Mouse (Mus musculus): ENCODE results near the gene Ank2. TPM values are rescaled to one million over a fixed set of nuclear protein-coding genes. Genes with fewer than 3 reads are reported as not detected.

Gene Ank2
- polyA plus RNA-seq, 1 experiment from 2014 or later: 47.1 TPM

DNA sequence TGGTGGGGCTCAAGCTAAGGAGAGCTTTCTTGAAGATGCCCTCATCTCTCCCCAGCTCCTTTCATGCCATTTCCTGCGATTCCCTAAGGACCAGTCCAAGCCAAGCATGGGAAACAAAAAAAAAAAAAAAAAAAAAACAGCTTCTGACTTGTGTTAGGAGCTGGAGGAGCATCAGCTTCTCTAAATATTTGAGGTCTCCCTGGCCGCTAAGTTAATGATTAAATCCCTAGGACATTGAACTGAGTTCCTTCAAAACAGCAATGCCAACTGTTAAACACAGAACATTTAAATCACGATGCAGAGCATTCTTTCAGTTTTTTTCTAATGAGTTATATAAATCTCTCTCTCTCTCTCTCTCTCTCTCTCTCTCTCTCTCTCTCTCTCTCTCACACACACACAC lies 345.3 kb downstream of the Ank2 start:
- H3K36me3 ChIP-seq: no peaks in the 10 kb centered on the region
- H3K9me3 ChIP-seq: no peaks in the 10 kb centered on the region
- no peaks in the 10 kb centered on the region for H3K27me3 ChIP-seq
- no peak for ATAC-seq (ENCODE audit: insufficient number of reproducible peaks, insufficient read depth, low FRiP score, low TSS enrichment)
- WGBS: 90% methylated on average over 3 of the region's 3 CpGs
- H3K4me1 ChIP-seq: no peaks in the 10 kb centered on the region
- H3K4me2 ChIP-seq (replicated peaks): no peak overlapping the region
- no peak overlapping the region for H3K27ac ChIP-seq
- H3K9ac ChIP-seq: no peak overlapping the region
- no peak overlapping the region for H3K4me3 ChIP-seq

DNA sequence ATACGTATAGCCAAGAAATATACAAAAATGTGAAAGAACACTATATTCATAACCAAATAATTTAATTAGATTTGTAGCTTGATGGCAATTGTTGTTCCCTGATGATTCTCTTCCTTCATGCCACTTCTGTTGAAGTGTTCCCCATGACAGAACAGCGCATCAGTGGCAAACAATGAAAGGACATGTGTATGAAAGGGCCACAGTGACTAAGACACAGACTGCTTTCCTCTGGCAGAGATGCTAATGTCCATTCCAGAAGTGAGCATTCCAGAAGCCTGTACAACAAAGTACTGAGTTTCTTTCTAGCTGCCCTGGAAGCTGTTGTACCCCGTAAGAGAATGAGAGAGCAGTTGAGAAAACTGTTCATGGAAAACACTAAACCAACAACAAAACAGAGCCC lies 345.7 kb downstream of the Ank2 start:
- H3K9ac ChIP-seq: no peak overlapping the region
- H3K36me3 ChIP-seq: no peaks in the 10 kb centered on the region
- H3K4me2 ChIP-seq (replicated peaks): no peak overlapping the region
- H3K4me3 ChIP-seq: no peak overlapping the region
- ATAC-seq (ENCODE audit: insufficient number of reproducible peaks, insufficient read depth, low FRiP score, low TSS enrichment): no peak
- H3K27me3 ChIP-seq: no peaks in the 10 kb centered on the region
- no peaks in the 10 kb centered on the region for H3K4me1 ChIP-seq
- H3K9me3 ChIP-seq: no peaks in the 10 kb centered on the region
- no peak overlapping the region for H3K27ac ChIP-seq
- WGBS: 93% methylated on average over 3 of the region's 3 CpGs

DNA sequence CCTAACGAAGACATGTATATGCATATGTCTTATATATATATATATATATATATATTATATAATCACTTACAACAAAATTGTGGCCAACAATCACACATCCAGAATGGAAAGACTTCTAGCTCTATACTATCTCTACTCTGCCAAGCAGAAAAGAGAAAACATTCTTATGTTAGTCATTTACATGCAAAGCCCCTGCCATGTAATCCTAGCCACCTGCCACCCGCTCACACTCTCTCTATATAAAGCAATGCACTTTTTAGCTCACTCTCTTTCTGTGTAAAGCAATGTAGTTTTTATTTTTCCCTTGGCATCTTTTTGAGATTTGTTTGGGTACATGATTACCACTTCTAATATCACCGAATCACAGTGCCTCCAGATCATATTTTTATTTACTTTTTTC lies 350.5 kb downstream of the Ank2 start:
- no peak for ATAC-seq (ENCODE audit: insufficient number of reproducible peaks, insufficient read depth, low FRiP score, low TSS enrichment)
- no peak overlapping the region for H3K4me2 ChIP-seq (replicated peaks)
- no peaks in the 10 kb centered on the region for H3K27me3 ChIP-seq
- no peak overlapping the region for H3K9ac ChIP-seq
- H3K36me3 ChIP-seq: no peaks in the 10 kb centered on the region
- no peaks in the 10 kb centered on the region for H3K4me1 ChIP-seq
- H3K9me3 ChIP-seq: no peaks in the 10 kb centered on the region
- no peak overlapping the region for H3K27ac ChIP-seq
- no peak overlapping the region for H3K4me3 ChIP-seq
- WGBS: 88% methylated on average over 3 of the region's 3 CpGs

DNA sequence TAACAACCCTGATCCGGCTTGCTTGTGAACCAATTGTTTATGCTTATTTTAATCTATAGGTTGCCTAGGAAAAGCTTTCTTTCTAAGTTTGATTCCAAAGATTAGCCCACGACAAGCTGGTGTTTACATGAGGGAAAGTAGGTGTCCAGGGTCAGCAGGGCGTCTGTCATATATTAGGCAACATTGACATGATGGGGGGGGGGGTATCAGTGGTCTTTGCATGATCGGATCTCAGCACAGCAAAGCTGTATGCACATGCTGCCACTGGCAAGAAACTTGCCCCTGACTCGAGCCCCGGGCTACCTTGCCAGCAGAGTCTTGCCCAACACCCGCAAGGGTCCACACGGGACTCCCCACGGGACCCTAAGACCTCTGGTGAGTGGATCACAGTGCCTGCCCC lies 358.6 kb downstream of the Ank2 start:
- no peaks in the 10 kb centered on the region for H3K36me3 ChIP-seq
- WGBS: 82% methylated on average over 9 of the region's 9 CpGs
- no peak overlapping the region for H3K4me2 ChIP-seq (replicated peaks)
- no peak for ATAC-seq (ENCODE audit: insufficient number of reproducible peaks, insufficient read depth, low FRiP score, low TSS enrichment)
- no peak overlapping the region for H3K9ac ChIP-seq
- no peak overlapping the region for H3K4me3 ChIP-seq
- H3K27me3 ChIP-seq: no peaks in the 10 kb centered on the region
- no peaks in the 10 kb centered on the region for H3K4me1 ChIP-seq
- no peaks in the 10 kb centered on the region for H3K9me3 ChIP-seq
- no peak overlapping the region for H3K27ac ChIP-seq

DNA sequence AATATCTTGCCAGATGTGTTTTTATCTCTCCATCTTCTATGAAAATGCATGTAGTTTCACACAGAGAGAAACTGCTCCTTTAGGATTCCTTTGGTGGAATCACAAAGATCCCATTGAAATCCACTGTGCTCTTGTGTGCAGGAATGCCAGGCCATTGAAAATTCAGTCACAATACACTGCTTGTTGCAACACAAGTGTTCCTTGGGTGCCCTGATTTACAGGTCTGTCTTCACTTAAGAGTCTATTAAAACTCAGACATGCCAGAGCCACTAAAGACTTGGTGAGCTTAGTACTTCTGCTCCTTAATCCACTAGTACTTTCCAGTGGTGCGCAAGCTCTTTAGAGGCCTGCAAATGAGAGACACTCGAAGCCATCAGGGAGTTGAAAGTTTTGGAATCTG lies 359.5 kb downstream of the Ank2 start:
- WGBS: 65% methylated on average over 2 of the region's 2 CpGs
- Histone ChIP-seq H3K27ac (no peak overlapping the region), H3K9ac (no peak overlapping the region), H3K4me3 (no peak overlapping the region), H3K4me2 (replicated peaks) (no peak overlapping the region), H3K4me1 (no peaks in the 10 kb centered on the region), H3K27me3 (no peaks in the 10 kb centered on the region), H3K36me3 (no peaks in the 10 kb centered on the region), H3K9me3 (no peaks in the 10 kb centered on the region)
- no peak for ATAC-seq (ENCODE audit: insufficient number of reproducible peaks, insufficient read depth, low FRiP score, low TSS enrichment)

DNA sequence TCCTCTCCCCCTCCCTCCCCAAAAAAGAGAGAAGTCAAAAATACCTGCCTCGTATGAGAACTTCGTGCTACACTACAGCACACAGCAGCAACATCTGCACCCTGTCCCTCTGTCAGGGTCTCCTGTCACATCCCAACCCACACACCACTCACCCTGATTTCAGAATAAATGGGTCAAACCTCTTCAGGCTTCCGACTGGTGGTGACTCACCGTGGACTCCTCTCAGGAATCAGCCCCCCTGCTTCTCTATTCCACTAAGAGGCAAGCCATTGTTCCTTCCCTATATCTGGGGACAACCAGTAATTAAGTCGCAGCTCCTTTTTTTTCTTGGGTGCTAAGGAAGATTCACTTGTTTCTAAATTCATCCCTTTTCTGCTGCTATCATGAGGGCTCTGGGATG lies 361.6 kb downstream of the Ank2 start:
- Histone ChIP-seq H3K36me3 (no peaks in the 10 kb centered on the region), H3K27me3 (no peaks in the 10 kb centered on the region), H3K4me1 (no peaks in the 10 kb centered on the region), H3K9me3 (no peaks in the 10 kb centered on the region), H3K4me2 (replicated peaks) (no peak overlapping the region), H3K9ac (no peak overlapping the region), H3K27ac (no peak overlapping the region), H3K4me3 (no peak overlapping the region)
- WGBS: 65% methylated on average over 5 of the region's 5 CpGs
- no peak for ATAC-seq (ENCODE audit: insufficient number of reproducible peaks, insufficient read depth, low FRiP score, low TSS enrichment)

DNA sequence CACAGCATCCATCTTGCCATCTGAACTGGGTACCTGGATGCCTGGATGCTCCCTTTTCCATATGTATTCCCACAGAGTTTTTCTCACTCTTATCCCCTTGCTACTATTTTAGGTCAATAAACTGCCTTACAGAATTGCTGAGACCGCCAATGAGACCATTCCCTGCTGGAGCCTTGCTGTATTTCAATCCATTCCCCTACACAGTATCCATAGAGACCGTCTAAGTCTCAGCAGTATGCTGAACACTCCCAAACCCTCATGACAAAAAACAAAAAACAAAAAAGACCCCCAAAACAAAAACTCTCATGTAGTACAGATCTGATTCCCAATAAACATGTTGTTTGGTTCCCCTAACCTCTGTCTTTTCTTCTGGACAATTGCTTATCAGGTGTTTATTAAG lies 365.1 kb downstream of the Ank2 start:
- Histone ChIP-seq H3K4me2 (replicated peaks) (no peak overlapping the region), H3K27ac (no peak overlapping the region), H3K36me3 (no peaks in the 10 kb centered on the region), H3K27me3 (no peaks in the 10 kb centered on the region), H3K4me3 (no peak overlapping the region), H3K9ac (no peak overlapping the region), H3K9me3 (no peaks in the 10 kb centered on the region), H3K4me1 (no peaks in the 10 kb centered on the region)
- ATAC-seq (ENCODE audit: insufficient number of reproducible peaks, insufficient read depth, low FRiP score, low TSS enrichment): no peak
- 65% methylated on average over 2 of the region's 2 CpGs for WGBS

DNA sequence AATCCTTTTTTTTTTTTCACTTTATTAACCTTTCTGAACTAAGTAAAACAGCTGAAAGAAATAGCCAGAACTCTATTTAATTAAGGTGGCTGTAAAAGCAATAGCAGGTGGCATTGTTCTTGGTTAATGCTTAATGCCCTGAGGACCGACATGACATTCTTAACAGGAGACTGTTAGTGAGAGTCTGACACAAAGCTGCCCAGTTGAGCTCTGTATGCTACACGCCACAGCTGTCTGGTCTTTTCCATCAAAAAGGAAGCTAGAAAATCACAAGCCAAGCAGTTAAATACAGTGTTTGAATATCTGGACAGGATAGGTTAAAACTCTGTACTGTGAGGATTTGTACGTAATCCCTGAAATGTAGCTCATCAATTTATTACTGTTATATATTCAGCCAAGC lies 368.1 kb downstream of the Ank2 start:
- H3K4me1 ChIP-seq: no peaks in the 10 kb centered on the region
- H3K4me3 ChIP-seq: no peak overlapping the region
- ATAC-seq (ENCODE audit: insufficient number of reproducible peaks, insufficient read depth, low FRiP score, low TSS enrichment): 0 out of 2 replicates have a peak, but pooled peaks have one; percentile 10
- no peaks in the 10 kb centered on the region for H3K27me3 ChIP-seq
- WGBS: 42% methylated on average over 3 of the region's 3 CpGs
- H3K9me3 ChIP-seq: no peaks in the 10 kb centered on the region
- no peak overlapping the region for H3K27ac ChIP-seq
- no peak overlapping the region for H3K9ac ChIP-seq
- no peak overlapping the region for H3K4me2 ChIP-seq (replicated peaks)
- no peaks in the 10 kb centered on the region for H3K36me3 ChIP-seq

DNA sequence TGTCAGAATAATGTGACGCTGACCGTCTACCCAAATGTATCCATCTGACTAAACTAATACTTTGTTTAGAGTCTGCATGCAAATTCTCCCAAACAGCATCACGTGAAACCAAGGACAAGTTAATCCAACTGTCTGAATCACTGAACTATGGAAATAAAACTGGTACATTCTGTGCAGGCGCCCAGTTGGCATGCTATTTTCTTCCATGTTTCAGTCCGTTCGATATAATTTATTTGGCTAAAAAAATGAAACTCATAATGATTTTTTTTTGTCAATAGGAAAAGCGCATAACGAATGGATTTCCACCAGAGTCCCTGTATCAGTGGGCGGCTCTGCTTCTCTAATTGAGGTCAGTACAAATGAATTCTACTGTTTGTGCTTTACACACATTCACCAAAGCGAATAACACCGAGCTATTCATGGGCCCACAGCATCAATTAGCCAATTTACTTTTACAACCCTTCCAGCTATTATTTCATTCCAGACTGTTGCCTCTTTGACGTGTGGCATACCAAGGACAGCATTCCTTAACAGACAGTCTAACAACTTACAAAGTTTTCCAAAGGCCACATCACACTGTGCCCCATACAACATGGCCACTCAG lies 368.9 kb downstream of the Ank2 start:
- Histone ChIP-seq H3K4me3 (no peak overlapping the region), H3K27ac (no peak overlapping the region), H3K9me3 (no peaks in the 10 kb centered on the region), H3K4me2 (replicated peaks) (no peak overlapping the region), H3K36me3 (no peaks in the 10 kb centered on the region), H3K9ac (no peak overlapping the region), H3K4me1 (no peaks in the 10 kb centered on the region), H3K27me3 (no peaks in the 10 kb centered on the region)
- ATAC-seq (ENCODE audit: insufficient number of reproducible peaks, insufficient read depth, low FRiP score, low TSS enrichment): no peak
- 69% methylated on average over 12 of the region's 12 CpGs for WGBS

DNA sequence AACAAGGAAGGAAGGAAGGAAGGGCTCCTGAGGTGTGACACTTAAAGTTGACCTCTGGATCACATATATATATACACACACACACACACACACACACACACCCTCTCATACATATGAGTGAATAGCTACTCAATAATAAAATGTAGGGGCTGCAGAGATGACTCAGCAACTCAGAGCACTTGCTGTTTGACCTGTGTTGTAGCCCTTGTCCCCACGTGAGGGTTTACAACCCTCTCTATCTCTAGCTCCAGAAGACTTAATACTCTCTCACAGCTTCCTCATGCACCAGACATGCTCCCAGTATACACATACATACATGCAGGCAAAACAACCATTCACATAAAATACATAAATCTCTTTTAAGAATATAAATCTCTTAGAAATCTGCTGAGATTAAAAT lies 369.4 kb downstream of the Ank2 start:
- WGBS: 66% methylated on average over 1 of the region's 1 CpGs
- no peaks in the 10 kb centered on the region for H3K27me3 ChIP-seq
- H3K9me3 ChIP-seq: no peaks in the 10 kb centered on the region
- H3K27ac ChIP-seq: no peak overlapping the region
- ATAC-seq (ENCODE audit: insufficient number of reproducible peaks, insufficient read depth, low FRiP score, low TSS enrichment): no peak
- no peaks in the 10 kb centered on the region for H3K36me3 ChIP-seq
- no peak overlapping the region for H3K4me3 ChIP-seq
- H3K9ac ChIP-seq: no peak overlapping the region
- H3K4me1 ChIP-seq: peaks cover under 1% of the 10 kb centered on the region; the same call in 1 of the 2 replicates
- H3K4me2 ChIP-seq (replicated peaks): no peak overlapping the region

DNA sequence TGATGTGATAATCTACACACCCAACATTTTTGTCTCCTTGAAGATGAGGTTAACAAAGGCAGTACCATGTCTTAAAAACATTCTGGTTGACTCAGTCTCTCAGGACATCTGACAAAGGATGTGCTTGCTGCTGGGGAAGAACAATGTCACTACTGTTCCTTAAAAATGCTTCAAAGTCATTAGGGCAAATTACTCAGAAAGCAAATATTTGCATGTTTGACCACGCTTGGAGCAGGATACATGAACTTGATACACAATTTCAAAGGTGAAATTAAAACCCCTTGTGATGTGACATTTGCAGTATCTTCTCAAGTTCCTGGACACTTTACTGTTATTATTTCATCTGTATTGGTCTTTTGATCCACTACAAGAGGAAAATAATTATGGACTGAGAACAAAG lies 371.5 kb downstream of the Ank2 start:
- no peak overlapping the region for H3K9ac ChIP-seq
- no peak overlapping the region for H3K27ac ChIP-seq
- no peak for ATAC-seq (ENCODE audit: insufficient number of reproducible peaks, insufficient read depth, low FRiP score, low TSS enrichment)
- no peaks in the 10 kb centered on the region for H3K27me3 ChIP-seq
- H3K9me3 ChIP-seq: no peaks in the 10 kb centered on the region
- WGBS: 23% methylated on average over 1 of the region's 1 CpGs
- no peak overlapping the region for H3K4me3 ChIP-seq
- no peaks in the 10 kb centered on the region for H3K36me3 ChIP-seq
- peaks cover 20% of the 10 kb centered on the region for H3K4me1 ChIP-seq
- no peak overlapping the region for H3K4me2 ChIP-seq (replicated peaks)

DNA sequence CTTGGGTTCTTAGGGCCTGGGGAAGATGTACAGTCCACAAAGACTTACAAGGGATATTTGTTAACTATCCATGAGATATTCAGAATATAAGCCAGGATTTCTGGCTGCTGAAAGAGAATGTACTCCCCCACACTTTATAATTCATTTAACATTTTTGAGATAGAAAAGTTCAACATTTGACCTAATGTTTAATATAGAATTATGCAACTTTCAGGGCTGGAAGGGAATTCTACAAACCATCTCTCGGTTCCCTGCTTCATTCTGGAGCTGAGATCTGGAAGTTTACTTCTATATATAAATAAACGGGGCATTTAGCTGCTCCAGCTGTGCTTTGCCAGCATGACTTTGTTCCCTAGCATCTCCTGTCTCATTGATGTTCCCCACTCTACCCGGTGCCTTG lies 372.9 kb downstream of the Ank2 start:
- no peak for ATAC-seq (ENCODE audit: insufficient number of reproducible peaks, insufficient read depth, low FRiP score, low TSS enrichment)
- 64% methylated on average over 3 of the region's 3 CpGs for WGBS
- H3K4me2 ChIP-seq (replicated peaks): no peak overlapping the region
- H3K9me3 ChIP-seq: no peaks in the 10 kb centered on the region
- H3K4me3 ChIP-seq: no peak overlapping the region
- H3K4me1 ChIP-seq: peaks cover 20% of the 10 kb centered on the region
- no peak overlapping the region for H3K9ac ChIP-seq
- H3K27me3 ChIP-seq: no peaks in the 10 kb centered on the region
- no peak overlapping the region for H3K27ac ChIP-seq
- H3K36me3 ChIP-seq: no peaks in the 10 kb centered on the region
